Mouse (Mus musculus) forebrain, postnatal 0 days (tissue): ENCODE results near the gene Vsnl1. TPM values are rescaled to one million over a fixed set of nuclear protein-coding genes. Genes with fewer than 3 reads are reported as not detected.

ENCODE experiments used
- ATAC-seq: fragments of 200-750 bp; cut with Nextera tagmentation; 2 replicates; pipeline ENCODE4 v1.8.0; 2017; ENCODE audit warnings: mild to moderate bottlenecking, moderate library complexity
- DNase-seq: peaks from one replicate; pipeline ENCODE4 v3.0.0-alpha.2; 2015
- H3K27ac ChIP-seq: fragments of 300-500 bp; sonication (generic); 2 replicates; pipeline ENCODE4 v1.5.1; 2014; ENCODE audit warnings: low read depth, mild to moderate bottlenecking, antibody characterized with exemption, low read length, moderate library complexity, mixed read lengths
- H3K27me3 ChIP-seq: fragments of 300-500 bp; sonication (generic); 2 replicates; pipeline ENCODE4 v1.6.1; 2014; ENCODE audit warnings: mild to moderate bottlenecking, low read length, mixed read lengths; ENCODE audit not compliant: insufficient read depth
- H3K36me3 ChIP-seq: fragments of 300-500 bp; sonication (generic); 2 replicates; pipeline ENCODE4 v1.6.1; 2014; ENCODE audit warnings: mild to moderate bottlenecking, moderate library complexity; ENCODE audit not compliant: insufficient read depth
- H3K4me1 ChIP-seq: fragments of 300-500 bp; sonication (generic); 2 replicates; pipeline ENCODE4 v1.6.1; 2014; ENCODE audit warnings: antibody characterized with exemption; ENCODE audit not compliant: insufficient read depth
- H3K4me2 ChIP-seq: fragments of 300-500 bp; sonication (generic); 2 replicates; pipeline ENCODE4 v1.6.1; 2014; ENCODE audit warnings: low read depth, mild to moderate bottlenecking, moderate library complexity
- H3K4me3 ChIP-seq: fragments of 300-500 bp; sonication (generic); 2 replicates; pipeline ENCODE4 v1.5.1; 2014; ENCODE audit warnings: low read depth, low read length, mixed read lengths
- H3K9ac ChIP-seq: fragments of 300-500 bp; sonication (generic); 2 replicates; pipeline ENCODE4 v1.6.1; 2014; ENCODE audit warnings: mild to moderate bottlenecking
- H3K9me3 ChIP-seq: fragments of 300-500 bp; sonication (generic); 2 replicates; pipeline ENCODE4 v1.6.1; 2016; ENCODE audit warnings: low read length
- CTCF ChIP-seq: sonication (generic); IDR thresholded peaks from 2 replicates; pipeline ENCODE4 v1.5.1; 2016; ENCODE audit warnings: antibody characterized with exemption, control low read depth, low read depth
- WGBS: fragments of 180-500 bp; shearing (Covaris S2); extraction: QIAGEN DNeasy Blood & Tissue Kit; methylation state at CpG from one replicate; pipeline ENCODE4 v1.1.7; 2014; 5-methylcytosine and 5-hydroxymethylcytosine counted together
- microRNA-seq, 2 experiments: library from miRNA; unstranded; fragments of <30 nt; microRNA quantifications; one replicate each; pipeline ENCODE4; 2016
- polyA plus RNA-seq: library from polyadenylated mRNA; unstranded; fragments of >200 nt; fragmentation: Nextera tagmentation; extraction: Ambion mirVana; gene quantifications from 2 replicates; pipeline ENCODE4 v1.2.1, GENCODE M21; 2015
- total RNA-seq: library from RNA; depleted of rRNA; stranded (reverse); fragments of >200 nt; gene quantifications from 2 replicates; pipeline ENCODE4 v1.2.3, GENCODE M21; 2014; rRNA removed

Gene Vsnl1
- total and polyA plus RNA-seq, 2 experiments from 2014 or later = 119 to 125 TPM

- Histone ChIP-seq H3K9me3 (no peaks in the 10 kb centered on the region), H3K27ac (no peak overlapping the region), H3K27me3 (no peaks in the 10 kb centered on the region), H3K4me1 (no peaks in the 10 kb centered on the region), H3K4me3 (no peak overlapping the region), H3K4me2 (no peak overlapping the region), H3K9ac (no peak overlapping the region), H3K36me3 (peaks cover 35% of the 10 kb centered on the region)
- ATAC-seq (no peak), DNase-seq (no peak)
- 91% methylated on average over 2 of the region's 2 CpGs for WGBS
- no peak for TF ChIP-seq CTCF
Measured at GRCm38 (mm10) chr12:11281584-11281983, 154.8 kb downstream of the Vsnl1 start.

- Histone ChIP-seq H3K36me3 (peaks cover 31% of the 10 kb centered on the region), H3K9ac (no peak overlapping the region), H3K9me3 (no peaks in the 10 kb centered on the region), H3K27me3 (no peaks in the 10 kb centered on the region), H3K4me2 (no peak overlapping the region), H3K4me3 (no peak overlapping the region), H3K27ac (no peak overlapping the region), H3K4me1 (no peaks in the 10 kb centered on the region)
- no peak for TF ChIP-seq CTCF
- no peak for ATAC-seq
- no peak for DNase-seq
- WGBS = 93% methylated on average over 3 of the region's 3 CpGs
Measured at GRCm38 (mm10) chr12:11279886-11280285, 156.5 kb downstream of the Vsnl1 start.

DNA sequence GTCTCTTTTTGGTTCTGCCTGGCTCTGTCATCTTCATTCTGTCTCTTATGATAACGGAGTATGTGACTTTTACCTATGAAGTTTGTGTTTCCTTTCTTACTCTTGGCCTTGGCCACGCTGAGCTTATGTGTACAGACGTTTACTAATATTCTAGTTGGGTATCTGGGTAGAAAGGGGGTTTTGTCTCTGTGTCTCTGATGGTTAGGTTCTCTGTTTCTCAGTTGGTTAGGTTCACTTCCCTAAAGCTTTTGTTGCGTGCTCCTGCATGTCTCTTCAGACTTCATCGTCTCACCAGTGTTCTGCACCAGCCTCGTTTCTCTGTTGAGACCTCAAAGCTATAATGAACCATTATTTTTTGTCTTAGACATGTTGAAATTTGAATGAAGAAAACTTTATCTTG is 159.2 kb downstream of the Vsnl1 start:
- Histone ChIP-seq H3K36me3 (peaks cover 38% of the 10 kb centered on the region), H3K27ac (no peak overlapping the region), H3K4me1 (no peaks in the 10 kb centered on the region), H3K9me3 (no peaks in the 10 kb centered on the region), H3K9ac (no peak overlapping the region), H3K4me2 (no peak overlapping the region), H3K4me3 (no peak overlapping the region), H3K27me3 (no peaks in the 10 kb centered on the region)
- ATAC-seq = no peak
- no peak for DNase-seq
- WGBS = 92% methylated on average over 6 of the region's 6 CpGs
- no peak for TF ChIP-seq CTCF

GRCm38 (mm10) chr12:11276632-11277031 is 159.8 kb downstream of the Vsnl1 start:
- H3K9ac ChIP-seq = no peak overlapping the region
- no peak overlapping the region for H3K27ac ChIP-seq
- no peak for DNase-seq
- TF ChIP-seq CTCF = no peak
- H3K4me2 ChIP-seq = no peak overlapping the region
- H3K27me3 ChIP-seq = no peaks in the 10 kb centered on the region
- H3K9me3 ChIP-seq = no peaks in the 10 kb centered on the region
- H3K4me1 ChIP-seq = no peaks in the 10 kb centered on the region
- no peak for ATAC-seq
- WGBS = 91% methylated on average over 2 of the region's 2 CpGs
- no peak overlapping the region for H3K4me3 ChIP-seq
- peaks cover 37% of the 10 kb centered on the region for H3K36me3 ChIP-seq

Small RNA genes within 50 kb of the gene (microRNA-seq; reads per million reads assigned to microRNA genes)
- 0 to 0.37 reads per million in 2 experiments for gene Mir7675

Other genes with a start within 250 kb of the Vsnl1 start
- not detected in 2 replicates for gene Msgn1, start 227.6 kb downstream of the Vsnl1 start, total RNA-seq
- not detected in 2 replicates for gene Msgn1, start 227.6 kb downstream of the Vsnl1 start, polyA plus RNA-seq
- 3.4 and 3.6 TPM in 2 replicates for gene Gen1, start 170.8 kb downstream of the Vsnl1 start, total RNA-seq
- 0.80 and 1.3 TPM in 2 replicates for gene Gen1, start 170.8 kb downstream of the Vsnl1 start, polyA plus RNA-seq
- 36.0 and 39.5 TPM in 2 replicates for gene Smc6, start 170.7 kb downstream of the Vsnl1 start, total RNA-seq
- gene Smc6, start 170.7 kb downstream of the Vsnl1 start, polyA plus RNA-seq = 91.5 and 103 TPM in 2 replicates
- gene Rad51ap2, start 19.5 kb upstream of the Vsnl1 start, total RNA-seq = 1.1 and 1.4 TPM in 2 replicates
- 0.68 and 0.79 TPM in 2 replicates for gene Rad51ap2, start 19.5 kb upstream of the Vsnl1 start, polyA plus RNA-seq